7 mouse cellular contexts compared by ENCODE assay signal in genomic region chr15:81858517-81859329, GRCm38 (mm10). TPM values are rescaled to one million over a fixed set of nuclear protein-coding genes. Genes with fewer than 3 reads are reported as not detected.
DNase-seq lines count a peak whose midpoint lies in the region; ATAC-seq lines count a peak whose summit lies in the region.

Gene Tob2 (minus strand): TSS chr15:81858796.

- peak within 1 kb of the TSS; percentile 95 for H3K27ac ChIP-seq in intestine, embryonic 14.5 days (ENCODE audit: low read depth)

- DNase-seq in adrenal gland, adult 8-10 months = peak; percentile 77
- peak; percentile 49 for DNase-seq in embryo, embryonic 11 days
- DNase-seq in gastrocnemius, postnatal 36 days = peak; percentile 51 to 72
- peak; percentile 82 for DNase-seq in intestine, embryonic 14.5 days (ENCODE audit: low spot score)
- DNase-seq in left cerebral cortex, postnatal 25 days (ENCODE audit: low spot score in 2 of 2) = peak; percentile 70 to 85
- peak; percentile 83 for DNase-seq in skeletal muscle tissue, adult 2 months (ENCODE audit: low read depth, low spot score)

- H3K4me3 ChIP-seq in intestine, embryonic 14.5 days (ENCODE audit: low read depth, low read length) = peak within 1 kb of the TSS; percentile 94

- peaks cover 9% of the 10 kb centered on the region; the same call in 1 of the 2 replicates for H3K4me1 ChIP-seq in intestine, embryonic 14.5 days (replicated peaks; ENCODE audit: control insufficient read depth, insufficient read depth, low read length)

- peak; percentile 9 for ATAC-seq in intestine, embryonic 14.5 days (replicated peaks; ENCODE audit: low FRiP score, low TSS enrichment, low read depth)
- peak; percentile 8 for ATAC-seq in megakaryocyte-erythroid progenitor cell, adult 5-6 weeks (replicated peaks; ENCODE audit: low FRiP score, low TSS enrichment, poor library complexity, severe bottlenecking)

- H3K4me2 ChIP-seq in intestine, embryonic 14.5 days (ENCODE audit: low read length) = peak within 1 kb of the TSS; percentile 98

- no peaks in the 10 kb centered on the region for H3K27me3 ChIP-seq in intestine, embryonic 14.5 days (replicated peaks; ENCODE audit: control insufficient read depth, insufficient read depth, low read length)

- WGBS in intestine, embryonic 14.5 days = under 1% methylated on average over 44 of the region's 44 CpGs

- H3K9me3 ChIP-seq in intestine, embryonic 14.5 days (ENCODE audit: control insufficient read depth, low read length) = no peaks in the 10 kb centered on the region

- peaks cover 3% of the 10 kb centered on the region for H3K36me3 ChIP-seq in intestine, embryonic 14.5 days (ENCODE audit: control insufficient read depth, insufficient read depth, low read length)

- intact Hi-C loops in gastrocnemius, postnatal 36 days (cut with DNase I) = loop anchor here (1.0 kb wide), 1 partner anchor 24 kb away; no protein-coding TSS in a partner anchor
- intact Hi-C loops in left cerebral cortex, postnatal 25 days (cut with DNase I) = loop anchor here (1.0 kb wide), 1 partner anchor 22 kb away; no protein-coding TSS in a partner anchor

- H3K9ac ChIP-seq in intestine, embryonic 14.5 days (ENCODE audit: low read length) = peak within 1 kb of the TSS; percentile 94

RNA-seq across cellular contexts. Expression of gene Tob2, which starts in this region (rescaled TPM):
- 10 to 100 TPM; 63.9 to 97.0 (median 69.1) TPM for total RNA-seq in adrenal gland, adult 8-10 months (2022)
- 100 to 1,000 TPM in 1 of 2 experiments, 10 to 100 TPM in 1; 90.3 to 144 TPM for total RNA-seq in gastrocnemius, postnatal 36 days (2021)
- 23.0 TPM in 2 replicates for polyA plus RNA-seq in intestine, embryonic 14.5 days (2014; fragmentation: Nextera tagmentation; extraction: Ambion mirVana)
- total RNA-seq in left cerebral cortex, postnatal 25 days (2021) = 10 to 100 TPM; 25.5 to 27.2 TPM
- total RNA-seq in megakaryocyte-erythroid progenitor cell, adult 5-6 weeks (2014; fragmentation: Nextera tagmentation) = 22.4 and 32.1 TPM in 2 replicates
- 11.7 and 20.4 TPM in 2 replicates for total RNA-seq in megakaryocyte-erythroid progenitor cell, adult 5-6 weeks (2017)

Comparison
In these comparisons a context has a peak if more than half of its experiments do, and no peak if none do; other contexts are left out.
1. Peak in every context shown above with its lines: DNase-seq, ATAC-seq, H3K4me3 ChIP-seq and H3K27ac ChIP-seq.